Mouse (Mus musculus): ENCODE data around the gene Serf1. TPM values are rescaled to one million over a fixed set of nuclear protein-coding genes. Genes with fewer than 3 reads are reported as not detected.
"Not testable (repeated sequence)": the region's sequence is repeated elsewhere in the genome, so short reads cannot be mapped to it uniquely, and the experiment has no call there.

Gene Serf1
- polyA plus RNA-seq, 1 experiment from 2014 or later = 153 TPM

DNA sequence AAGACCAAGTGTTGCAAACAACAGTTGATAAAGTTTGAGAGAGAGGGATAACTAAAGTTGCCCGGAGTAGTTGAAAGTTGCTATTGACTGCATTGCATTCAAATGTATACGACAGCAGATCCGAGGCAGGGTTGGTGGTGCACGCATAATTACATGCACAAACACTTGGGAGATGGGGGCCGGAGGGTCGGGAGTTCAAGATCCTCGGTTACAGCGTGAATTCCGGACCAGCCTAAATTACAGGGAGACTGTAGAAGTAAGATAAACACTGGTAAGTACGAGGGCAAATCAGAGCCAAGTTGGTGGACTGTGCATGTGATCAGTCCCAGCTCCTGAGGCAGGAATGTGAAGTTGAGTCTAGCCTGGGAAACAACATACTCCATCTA lies 17.4 kb downstream of the Serf1 start:
- 2% methylated on average over 10 of the region's 10 CpGs for WGBS
- Histone ChIP-seq H3K27ac (replicated peaks) (no peak overlapping the region), H3K4me1 (peaks cover 15% of the 10 kb centered on the region), H3K9me3 (replicated peaks) (no peaks in the 10 kb centered on the region), H3K4me3 (replicated peaks) (peak overlapping the region; percentile 100), H3K36me3 (peaks cover 31% of the 10 kb centered on the region), H3K9ac (peak overlapping the region; percentile 95), H3K27me3 (no peaks in the 10 kb centered on the region), H3K4me2 (replicated peaks) (peak overlapping the region; percentile 80)
- ATAC-seq (ENCODE audit: insufficient number of reproducible peaks, low FRiP score, low TSS enrichment, low read depth) = no peak

DNA sequence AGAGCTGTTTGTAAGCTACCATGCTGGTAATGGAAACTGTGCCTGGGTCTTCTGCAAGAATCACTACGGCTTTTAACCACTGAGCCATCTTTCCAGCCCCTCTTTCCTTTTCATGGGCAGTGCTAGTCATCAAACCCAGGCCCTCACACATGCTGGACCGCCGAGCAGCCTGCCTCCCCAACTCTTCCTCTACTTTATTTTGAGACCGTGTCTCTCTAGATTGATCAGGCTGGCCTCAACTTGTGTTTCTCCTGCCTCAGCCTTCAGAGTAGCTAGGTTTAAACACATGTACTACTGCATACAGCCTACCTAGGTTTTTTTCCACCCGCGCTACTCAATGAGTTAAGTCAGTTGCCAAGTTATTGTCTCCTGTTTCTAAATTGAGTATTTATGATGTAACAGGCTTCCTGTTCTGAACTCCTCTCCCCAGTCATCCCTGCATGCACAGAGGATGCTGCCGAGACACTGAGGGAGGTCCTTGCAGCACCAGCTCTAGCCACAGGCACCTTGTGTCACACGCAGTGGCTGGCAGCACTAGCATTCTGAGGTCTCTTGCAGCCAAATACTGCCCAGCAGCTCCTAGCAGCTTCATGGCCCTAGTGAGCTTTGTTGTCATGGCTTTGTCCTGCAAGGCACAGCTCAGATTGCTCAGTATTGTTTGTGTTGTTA lies 34.0 kb downstream of the Serf1 start:
- ATAC-seq (ENCODE audit: insufficient number of reproducible peaks, low FRiP score, low TSS enrichment, low read depth) = no peak
- no peak overlapping the region for H3K27ac ChIP-seq (replicated peaks)
- no peak overlapping the region for H3K4me2 ChIP-seq (replicated peaks)
- 79% methylated on average over 8 of the region's 8 CpGs for WGBS
- H3K9ac ChIP-seq = no peak overlapping the region
- no peaks in the 10 kb centered on the region for H3K4me1 ChIP-seq
- H3K9me3 ChIP-seq (replicated peaks) = no peaks in the 10 kb centered on the region
- H3K4me3 ChIP-seq (replicated peaks) = no peak overlapping the region
- H3K27me3 ChIP-seq = no peaks in the 10 kb centered on the region
- peaks cover 19% of the 10 kb centered on the region for H3K36me3 ChIP-seq

DNA sequence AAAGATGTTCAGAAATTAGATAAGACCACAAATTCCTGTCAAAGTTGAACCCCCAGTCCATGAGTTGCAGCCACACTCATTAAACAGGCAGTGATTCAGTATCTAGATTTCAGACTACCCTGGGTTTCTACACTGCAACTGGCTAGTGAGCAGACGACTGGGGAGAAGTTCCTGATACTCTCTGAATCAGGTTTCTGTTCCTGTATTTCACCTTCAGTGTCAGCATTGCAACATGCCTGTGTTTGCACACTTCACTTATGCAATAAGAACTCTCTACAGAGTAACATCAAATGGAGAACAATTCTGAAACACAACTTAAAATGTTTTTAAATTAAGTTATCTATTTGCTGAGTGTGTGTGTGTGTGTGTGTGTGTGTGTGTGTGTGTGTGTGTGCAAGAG lies 44.8 kb downstream of the Serf1 start:
- WGBS = 57% methylated on average over 1 of the region's 1 CpGs
- Histone ChIP-seq H3K9me3 (replicated peaks) (no peaks in the 10 kb centered on the region), H3K4me1 (no peaks in the 10 kb centered on the region)

DNA sequence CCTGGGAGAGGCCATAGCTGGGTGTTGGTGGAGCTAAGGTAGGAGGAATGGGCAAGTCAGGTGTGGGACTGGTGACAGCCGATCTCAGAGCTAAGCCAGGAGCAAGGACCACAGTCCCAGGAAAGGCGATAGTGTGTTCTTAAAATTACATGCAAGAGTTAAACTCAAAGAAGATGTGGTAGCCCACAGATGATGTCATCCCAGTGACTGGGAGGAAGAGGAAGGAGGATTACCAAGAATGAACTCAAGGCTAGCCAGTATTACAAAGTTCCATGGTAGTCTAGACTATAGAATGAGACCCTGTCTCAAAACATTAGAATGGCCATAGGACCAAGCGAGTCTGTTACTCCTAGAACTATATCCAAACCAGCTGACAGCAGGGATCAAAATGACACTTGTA lies 48.8 kb downstream of the Serf1 start:
- Histone ChIP-seq H3K27me3 (no peaks in the 10 kb centered on the region), H3K27ac (replicated peaks) (no peak overlapping the region), H3K4me2 (replicated peaks) (no peak overlapping the region), H3K36me3 (no peaks in the 10 kb centered on the region), H3K4me3 (replicated peaks) (no peak overlapping the region), H3K9me3 (replicated peaks) (no peaks in the 10 kb centered on the region), H3K4me1 (no peaks in the 10 kb centered on the region), H3K9ac (no peak overlapping the region)
- ATAC-seq (ENCODE audit: insufficient number of reproducible peaks, low FRiP score, low TSS enrichment, low read depth) = no peak
- WGBS = 85% methylated on average over 3 of the region's 3 CpGs

More for the DNA sequence above, 44.8 kb downstream of the Serf1 start:
- ATAC-seq (ENCODE audit: insufficient number of reproducible peaks, low FRiP score, low TSS enrichment, low read depth) = no peak
- Histone ChIP-seq H3K27me3 (no peaks in the 10 kb centered on the region), H3K4me3 (replicated peaks) (no peak overlapping the region), H3K36me3 (no peaks in the 10 kb centered on the region), H3K4me2 (replicated peaks) (no peak overlapping the region), H3K27ac (replicated peaks) (no peak overlapping the region), H3K9ac (no peak overlapping the region)

DNA sequence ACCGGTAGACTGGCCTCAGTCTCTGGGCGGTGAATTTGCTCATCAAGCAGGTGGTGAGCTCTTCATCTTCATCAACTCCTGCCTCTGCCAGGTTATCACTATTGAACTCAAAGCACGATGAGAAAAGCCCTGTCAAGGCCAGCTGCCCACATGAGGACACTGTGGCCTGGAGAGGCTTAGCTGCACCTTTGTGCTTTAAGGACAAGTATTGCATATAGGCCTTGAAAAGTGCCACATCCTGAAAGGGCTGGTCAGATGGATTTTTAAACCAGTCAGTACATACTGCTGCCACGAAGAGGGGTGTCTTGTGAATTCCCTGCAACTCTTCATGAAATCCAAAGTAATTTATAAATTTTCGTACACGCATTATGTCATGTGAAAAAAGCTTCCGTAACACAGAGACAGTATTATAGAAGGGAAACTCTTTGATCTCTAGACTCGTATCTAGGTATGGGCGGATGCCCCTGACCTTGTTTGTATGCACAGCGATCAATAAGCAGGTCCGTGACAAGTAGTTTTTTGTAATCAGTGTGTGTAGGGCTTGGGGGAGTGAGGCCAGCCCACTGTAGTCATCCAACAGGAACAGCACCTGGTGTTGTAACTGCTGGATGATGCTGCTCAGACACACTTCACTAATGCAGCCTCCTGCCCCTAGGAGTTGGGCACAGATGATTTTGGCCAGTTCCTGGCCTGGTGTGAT lies 53.5 kb downstream of the Serf1 start:
- H3K4me2 ChIP-seq (replicated peaks); H3K9ac ChIP-seq; H3K36me3 ChIP-seq; H3K4me3 ChIP-seq (replicated peaks); H3K27me3 ChIP-seq; H3K4me1 ChIP-seq; H3K27ac ChIP-seq (replicated peaks); H3K9me3 ChIP-seq (replicated peaks); ATAC-seq (ENCODE audit: insufficient number of reproducible peaks, low FRiP score, low TSS enrichment, low read depth): not testable (repeated sequence)
- 85% methylated on average over 11 of the region's 11 CpGs for WGBS

DNA sequence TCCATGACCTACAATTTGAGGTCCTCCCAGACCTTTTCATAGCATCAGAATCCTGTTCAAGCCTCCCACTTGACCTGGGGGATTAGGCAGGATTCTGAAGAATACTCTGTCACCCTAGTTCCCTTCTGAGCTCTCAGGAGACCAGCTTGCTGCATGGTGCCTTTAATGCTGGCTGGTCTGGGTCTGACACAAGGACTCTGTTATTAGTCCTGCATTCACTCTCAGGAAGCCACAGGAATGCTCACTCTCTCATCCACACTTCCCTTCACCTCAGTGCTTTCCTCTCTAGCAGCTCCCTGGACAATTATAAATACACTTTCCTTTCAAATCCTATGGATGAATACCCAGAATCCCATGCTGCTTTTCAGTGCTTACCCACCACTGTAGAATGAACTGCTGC lies 54.7 kb downstream of the Serf1 start:
- not testable (repeated sequence) for H3K4me2 ChIP-seq (replicated peaks); H3K4me1 ChIP-seq; H3K27ac ChIP-seq (replicated peaks)

More for the DNA sequence above, 54.7 kb downstream of the Serf1 start:
- not testable (repeated sequence) for H3K9me3 ChIP-seq (replicated peaks); H3K27me3 ChIP-seq; ATAC-seq (ENCODE audit: insufficient number of reproducible peaks, low FRiP score, low TSS enrichment, low read depth); H3K9ac ChIP-seq; H3K36me3 ChIP-seq; H3K4me3 ChIP-seq (replicated peaks)

Other genes starting within 250 kb of the Serf1 start
- gene Cartpt, start 206.9 kb upstream of the Serf1 start, polyA plus RNA-seq (2015; fragmentation: Nextera tagmentation; extraction: Ambion mirVana) = 2.8 and 5.3 TPM in 2 replicates
- gene Mccc2, start 92.4 kb upstream of the Serf1 start, polyA plus RNA-seq (2015; fragmentation: Nextera tagmentation; extraction: Ambion mirVana) = 36.5 and 38.4 TPM in 2 replicates
- gene Bdp1, start 3.9 kb upstream of the Serf1 start, polyA plus RNA-seq (2015; fragmentation: Nextera tagmentation; extraction: Ambion mirVana) = 29.7 and 34.1 TPM in 2 replicates
- gene Smn1, start 16.8 kb downstream of the Serf1 start, polyA plus RNA-seq (2015; fragmentation: Nextera tagmentation; extraction: Ambion mirVana) = 42.1 and 54.7 TPM in 2 replicates
- 0.28 and 0.35 TPM in 2 replicates for gene Naip2, start 94.1 kb downstream of the Serf1 start, polyA plus RNA-seq (2015; fragmentation: Nextera tagmentation; extraction: Ambion mirVana)
- gene Naip5, start 138.3 kb downstream of the Serf1 start, polyA plus RNA-seq (2015; fragmentation: Nextera tagmentation; extraction: Ambion mirVana) = 0.19 and 0.21 TPM in 2 replicates
- gene Naip6, start 209.7 kb downstream of the Serf1 start, polyA plus RNA-seq (2015; fragmentation: Nextera tagmentation; extraction: Ambion mirVana) = 0.05 and 0.12 TPM in 2 replicates